Mouse (Mus musculus): ENCODE results near the gene Cpsf4l.
"Not testable (repeated sequence)": the region's sequence is repeated elsewhere in the genome, so short reads cannot be mapped to it uniquely, and the experiment has no call there.

The Cpsf4l gene

DNA sequence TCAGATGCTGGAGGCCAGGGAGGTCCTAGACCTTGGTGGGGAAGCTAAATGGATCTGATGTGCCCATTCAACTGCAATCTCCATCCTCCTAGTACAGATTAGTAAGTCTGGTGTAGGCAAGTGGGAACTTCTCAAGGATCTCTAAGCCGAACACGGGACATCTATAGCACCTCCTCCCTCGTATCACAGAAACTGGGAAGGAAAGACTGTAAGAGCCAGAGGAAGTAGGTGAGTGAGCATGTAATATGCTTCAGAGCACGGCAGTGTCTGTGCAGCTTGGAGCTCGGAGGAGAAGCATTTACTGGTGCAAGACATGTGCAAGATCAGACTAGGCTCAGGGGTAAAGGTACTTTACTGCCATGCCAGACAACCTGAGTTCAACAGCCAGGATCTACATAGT, 41.0 kb downstream of the Cpsf4l start:
- no peak for DNase-seq (ENCODE audit: low read depth in 2 of 2, low spot score in 2 of 2)

- DNase-seq (ENCODE audit: low read depth in 2 of 2, low spot score in 2 of 2): no peak
Observed at GRCm38 (mm10) chr11:113667704-113668103, 42.1 kb downstream of the Cpsf4l start.

DNA sequence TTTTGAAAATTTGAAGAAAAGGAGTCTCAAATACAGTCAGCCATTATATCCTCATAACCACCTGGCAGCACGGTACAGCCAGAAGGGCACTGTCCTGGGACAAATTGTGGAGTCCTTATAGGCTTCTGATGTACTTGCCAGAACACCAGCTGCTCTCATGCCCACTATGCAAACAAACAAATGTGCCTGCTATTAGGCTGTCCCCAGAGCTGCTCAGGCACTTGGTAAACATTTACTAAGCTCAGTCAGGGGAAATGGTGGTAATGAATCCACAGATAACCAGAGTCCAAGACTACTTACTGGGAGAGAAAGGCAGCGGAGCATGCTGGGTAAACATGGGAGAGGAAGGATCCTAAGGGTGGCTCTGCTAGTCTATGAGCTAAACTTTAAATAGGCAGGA, 42.7 kb downstream of the Cpsf4l start:
- no peak for DNase-seq (ENCODE audit: low read depth in 2 of 2, low spot score in 2 of 2)

GRCm38 (mm10) chr11:113666648-113667047, 43.2 kb downstream of the Cpsf4l start:
- no peak for DNase-seq (ENCODE audit: low read depth in 2 of 2, low spot score in 2 of 2)

- no peak for DNase-seq (ENCODE audit: low read depth in 2 of 2, low spot score in 2 of 2)
Observed at GRCm38 (mm10) chr11:113666205-113666604, 43.6 kb downstream of the Cpsf4l start.

DNA sequence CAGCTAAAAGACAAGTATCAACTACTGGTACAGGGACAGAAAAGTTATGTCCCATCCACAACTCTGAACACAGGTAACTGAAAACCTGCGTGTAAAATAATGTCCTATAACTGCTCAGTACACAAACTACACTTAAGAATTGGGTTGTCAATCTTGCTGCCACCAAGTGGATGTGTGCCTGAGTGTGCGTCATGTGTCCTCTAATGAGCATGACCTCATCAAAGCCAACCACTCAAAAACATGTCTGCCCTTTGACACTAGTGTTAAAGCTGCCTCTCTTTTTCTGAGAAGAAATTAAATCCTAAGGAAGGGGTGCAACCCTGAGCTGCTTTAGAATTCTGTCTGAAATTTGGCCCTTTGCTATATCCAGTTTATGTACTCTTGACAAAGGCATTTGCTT, 45.5 kb downstream of the Cpsf4l start:
- no peak for DNase-seq (ENCODE audit: low read depth in 2 of 2, low spot score in 2 of 2)

DNA sequence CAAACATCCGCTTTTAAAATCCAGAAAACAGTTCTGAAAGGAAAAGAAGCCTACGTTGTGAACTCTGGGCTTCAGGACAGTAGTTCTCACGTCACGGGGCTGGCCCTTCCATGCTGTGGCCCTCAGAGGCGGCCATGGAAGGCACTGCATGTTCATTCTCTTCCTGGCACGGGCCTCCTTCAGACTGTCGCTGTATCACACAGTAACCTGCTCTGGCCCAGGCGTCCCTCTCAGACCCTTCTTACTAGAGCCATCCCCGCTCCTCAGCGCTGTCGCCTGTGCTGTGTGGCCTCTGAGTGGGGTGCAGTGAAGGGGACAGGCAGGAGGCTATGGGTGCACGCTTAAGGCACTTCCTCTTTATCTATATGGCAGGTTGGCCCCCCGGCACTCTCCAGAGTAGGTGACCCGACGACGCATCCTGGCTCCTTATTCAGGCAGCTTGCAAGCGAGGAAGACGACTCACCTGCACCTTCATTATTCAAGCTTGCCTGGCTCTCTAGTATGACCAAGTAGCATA, 47.9 kb downstream of the Cpsf4l start:
- no peak for DNase-seq (ENCODE audit: low read depth in 2 of 2, low spot score in 2 of 2)

DNA sequence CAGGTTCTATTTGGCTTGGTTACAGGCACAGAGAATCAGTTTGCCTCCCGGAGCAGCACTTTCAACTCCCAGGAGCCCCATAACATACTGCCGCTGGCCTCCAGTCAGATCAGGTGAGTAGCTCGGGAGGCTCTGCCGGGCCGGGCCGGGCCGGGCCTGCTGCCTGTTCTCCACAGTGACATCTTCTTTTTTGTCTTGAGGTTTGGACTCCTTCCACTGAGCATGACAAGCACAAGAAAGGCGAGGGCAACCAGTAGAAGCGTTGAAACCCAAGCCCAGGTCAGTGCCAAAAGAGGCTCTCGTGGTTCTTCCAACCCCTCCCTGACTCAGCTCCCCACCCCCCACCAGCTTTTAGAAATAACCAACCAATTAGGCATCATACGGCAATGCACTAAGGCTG, 48.9 kb downstream of the Cpsf4l start:
- no peak for DNase-seq (ENCODE audit: low read depth in 2 of 2, low spot score in 2 of 2)

GRCm38 (mm10) chr11:113660213-113660612, 49.6 kb downstream of the Cpsf4l start:
- DNase-seq (ENCODE audit: low read depth in 2 of 2, low spot score in 2 of 2): not testable (repeated sequence)

DNA sequence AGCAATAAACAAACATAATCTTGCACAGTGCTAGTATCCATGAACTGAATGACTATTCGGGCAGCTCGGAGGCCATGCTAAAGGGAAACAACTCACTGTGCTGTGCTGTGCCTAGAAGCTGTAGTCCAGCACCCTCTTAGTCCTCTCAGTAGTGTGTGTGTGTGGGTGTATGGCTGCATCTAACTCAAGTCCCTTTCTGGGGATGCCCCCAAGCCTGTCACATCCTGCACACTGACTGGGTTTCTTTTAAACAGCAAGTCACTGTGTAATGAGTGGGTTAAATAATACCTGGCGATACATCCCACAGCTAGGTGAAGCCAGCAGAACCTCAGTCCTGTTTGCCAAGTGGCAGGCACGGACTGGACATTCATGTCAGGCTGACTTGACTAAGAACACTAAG, 51.1 kb downstream of the Cpsf4l start:
- no peak for DNase-seq (ENCODE audit: low read depth in 2 of 2, low spot score in 2 of 2)

- DNase-seq (ENCODE audit: low read depth in 2 of 2, low spot score in 2 of 2): no peak
Observed at GRCm38 (mm10) chr11:113658319-113658718, 51.5 kb downstream of the Cpsf4l start.

GRCm38 (mm10) chr11:113657221-113657620, 52.6 kb downstream of the Cpsf4l start:
- DNase-seq (ENCODE audit: low read depth in 2 of 2, low spot score in 2 of 2): no peak

GRCm38 (mm10) chr11:113656511-113656932, 53.3 kb downstream of the Cpsf4l start:
- no peak for DNase-seq (ENCODE audit: low read depth in 2 of 2, low spot score in 2 of 2)

- no peak for DNase-seq (ENCODE audit: low read depth in 2 of 2, low spot score in 2 of 2)
Observed at GRCm38 (mm10) chr11:113654561-113655270, 55.1 kb downstream of the Cpsf4l start.

GRCm38 (mm10) chr11:113654105-113654504, 55.7 kb downstream of the Cpsf4l start:
- no peak for DNase-seq (ENCODE audit: low read depth in 2 of 2, low spot score in 2 of 2)

GRCm38 (mm10) chr11:113652516-113652915, 57.3 kb downstream of the Cpsf4l start:
- no peak for DNase-seq (ENCODE audit: low read depth in 2 of 2, low spot score in 2 of 2)

DNA sequence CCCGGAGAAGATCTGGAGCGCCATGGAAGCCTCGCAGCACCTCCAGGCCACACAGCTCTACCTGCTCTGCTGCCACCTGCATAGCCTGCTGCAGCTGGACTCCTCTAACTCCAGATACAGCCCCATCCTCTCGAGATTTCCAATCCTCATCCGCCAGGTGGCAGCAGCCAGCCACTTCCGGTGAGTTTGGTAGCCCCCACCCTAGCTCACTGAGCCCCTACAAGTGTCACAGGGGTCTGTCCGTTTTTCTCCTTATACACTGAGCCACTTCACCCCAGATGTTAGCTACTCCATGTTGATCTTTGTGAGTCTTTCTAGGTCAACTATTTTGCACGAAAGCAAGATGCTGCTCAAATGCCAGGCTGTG, 57.9 kb downstream of the Cpsf4l start:
- peak in 1 of 2 experiments; percentile 11 for DNase-seq (ENCODE audit: low read depth in 2 of 2, low spot score in 2 of 2)

GRCm38 (mm10) chr11:113651206-113651906, 58.5 kb downstream of the Cpsf4l start:
- DNase-seq (ENCODE audit: low read depth in 2 of 2, low spot score in 2 of 2): no peak

DNA sequence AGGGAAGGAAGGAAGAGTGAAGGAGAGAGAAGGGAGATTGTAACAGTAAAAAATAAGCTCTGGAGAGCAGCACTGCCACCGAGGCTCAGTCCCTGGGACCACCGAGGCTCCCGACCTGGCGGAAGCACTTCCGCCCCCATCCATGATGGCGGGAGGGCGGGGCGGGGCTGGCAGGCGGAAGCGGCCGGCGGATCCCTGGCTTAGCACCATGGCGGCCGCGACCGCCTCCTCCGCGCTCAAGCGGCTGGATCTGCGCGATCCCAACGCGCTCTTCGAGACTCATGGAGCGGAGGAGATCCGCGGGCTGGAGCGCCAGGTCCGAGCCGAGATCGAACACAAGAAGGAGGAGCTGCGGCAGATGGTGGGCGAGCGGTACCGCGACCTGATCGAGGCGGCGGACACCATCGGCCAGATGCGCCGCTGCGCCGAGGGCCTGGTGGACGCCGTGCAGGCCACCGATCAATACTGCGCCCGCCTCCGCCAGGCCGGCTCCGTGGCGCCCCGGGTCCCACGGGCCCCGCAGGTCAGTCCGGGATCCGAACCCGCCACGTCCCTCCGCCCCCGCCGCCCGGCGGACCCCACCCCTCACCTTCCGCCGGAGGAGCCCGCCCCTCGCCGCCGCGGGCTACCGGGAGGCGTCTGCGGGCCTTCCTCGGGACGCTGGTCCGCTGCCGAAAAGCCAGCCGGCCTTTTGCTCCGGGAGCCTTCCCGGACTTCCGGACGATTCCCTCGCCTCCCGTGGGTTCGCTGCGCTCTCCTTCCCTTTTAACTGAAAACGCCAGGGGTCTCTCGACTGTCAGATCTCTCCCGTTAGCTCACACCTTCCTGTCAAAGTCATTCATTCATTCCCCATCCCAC, 60.2 kb downstream of the Cpsf4l start, which contains the start of gene Slc39a11:
Gene Slc39a11 (minus strand): TSS at position 727 of the 858 bp plus-strand sequence.
- DNase-seq (ENCODE audit: low read depth in 2 of 2, low spot score in 2 of 2): peak; percentile 45 to 50

DNA sequence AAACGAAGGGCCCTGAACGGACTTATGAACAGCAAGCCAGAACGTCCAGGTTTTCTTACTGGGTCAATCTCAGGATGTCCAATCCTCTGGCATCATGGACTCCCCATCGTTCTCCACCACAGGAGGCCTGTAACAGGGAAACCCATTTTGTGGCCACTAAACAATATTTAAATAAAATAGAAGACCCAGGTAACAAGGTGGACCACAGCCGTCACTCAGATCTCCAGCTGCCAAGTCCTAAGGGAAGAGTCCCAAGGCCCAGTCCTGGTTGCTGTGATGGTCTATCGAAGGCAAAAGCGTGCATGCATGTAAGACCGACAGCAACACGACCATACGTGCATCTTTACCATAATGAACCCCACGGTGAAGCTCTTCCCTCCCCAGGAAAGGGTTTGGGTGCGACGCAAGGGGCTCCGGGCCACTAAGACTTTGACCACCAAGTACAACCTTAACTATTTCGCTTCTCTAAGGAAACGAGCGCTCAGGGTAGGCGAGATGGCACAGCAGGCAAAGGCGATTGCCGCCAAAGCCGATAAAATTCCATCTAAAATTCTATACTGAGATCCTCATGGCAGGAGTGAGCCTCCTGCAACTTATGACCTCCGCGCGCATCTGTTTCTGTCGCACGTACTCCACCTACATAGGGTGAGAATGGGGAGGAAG, 61.0 kb downstream of the Cpsf4l start, which contains the start of gene Cog1:
Gene Cog1 (plus strand): TSS at position 480 of the 663 bp plus-strand sequence.
- no peak for DNase-seq (ENCODE audit: low read depth in 2 of 2, low spot score in 2 of 2)
